Mouse (Mus musculus): Measurements from ENCODE around the gene Zfand4. TPM values are rescaled to one million over a fixed set of nuclear protein-coding genes. Genes with fewer than 3 reads are reported as not detected.
A peak's percentile ranks its signal among the peaks of the same experiment; 100 is the strongest.
"Not testable (repeated sequence)": the region's sequence is repeated elsewhere in the genome, so short reads cannot be mapped to it uniquely, and the experiment has no call there.

The Zfand4 gene
- 5.6 and 6.0 TPM in 2 replicates for polyA plus RNA-seq (2015; fragmentation: Nextera tagmentation; extraction: Ambion mirVana)

DNA sequence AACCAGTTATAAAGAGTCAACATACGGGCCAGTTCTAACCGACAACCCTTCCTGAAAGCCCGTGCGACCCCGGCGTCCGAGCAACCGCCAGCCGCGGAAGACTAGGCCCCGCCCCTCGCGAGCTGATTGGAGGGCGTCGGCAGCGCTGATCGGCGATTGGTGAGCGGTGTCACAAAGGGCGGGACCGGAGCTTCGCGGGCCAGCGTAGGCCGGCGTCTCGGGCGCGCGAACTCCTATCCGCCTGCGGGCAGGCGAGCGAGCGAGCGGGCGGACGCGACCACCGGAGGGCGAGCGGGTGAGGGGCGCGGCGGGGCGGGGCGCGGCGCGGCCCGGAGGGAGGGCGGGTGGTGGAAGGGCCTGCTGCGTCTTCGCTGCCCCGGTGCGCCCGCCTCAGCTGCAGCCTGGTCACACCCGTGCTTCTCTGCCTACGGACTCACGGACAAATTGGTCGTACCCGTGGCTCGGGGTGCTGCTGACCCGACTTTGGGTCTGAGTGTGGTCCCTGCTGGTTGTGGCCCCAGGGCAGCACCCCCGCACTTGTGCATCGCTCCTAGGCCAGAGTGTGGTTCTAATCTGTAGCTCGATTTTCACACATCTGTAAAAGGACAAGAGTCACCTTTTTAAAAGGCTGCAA is at the start of gene Zfand4:
Gene Zfand4 (plus strand): TSS at position 205 of the 634 bp plus-strand sequence.
- peak within 1 kb of the TSS; percentile 62 for H3K9ac ChIP-seq (replicated peaks)
- H3K4me3 ChIP-seq (replicated peaks), result peak within 1 kb of the TSS; percentile 66
- under 1% methylated on average over 55 of the region's 67 CpGs for WGBS
- H3K27ac ChIP-seq (replicated peaks), result peak within 1 kb of the TSS; percentile 63; the same call in 1 of the 2 replicates
- H3K27me3 ChIP-seq (replicated peaks), result no peaks in the 10 kb centered on the region
- peaks cover 17% of the 10 kb centered on the region for H3K4me1 ChIP-seq
- no peaks in the 10 kb centered on the region for H3K9me3 ChIP-seq (replicated peaks)
- peak; percentile 96 for ATAC-seq (ENCODE audit: low FRiP score)
- peak within 1 kb of the TSS; percentile 77 for H3K4me2 ChIP-seq
- peaks cover 26% of the 10 kb centered on the region for H3K36me3 ChIP-seq

- Histone ChIP-seq H3K4me3 (replicated peaks) (no peak overlapping the region), H3K36me3 (peaks cover 73% of the 10 kb centered on the region), H3K9me3 (replicated peaks) (no peaks in the 10 kb centered on the region), H3K9ac (replicated peaks) (no peak overlapping the region), H3K27me3 (replicated peaks) (no peaks in the 10 kb centered on the region), H3K4me1 (no peaks in the 10 kb centered on the region), H3K27ac (replicated peaks) (no peak overlapping the region), H3K4me2 (no peak overlapping the region)
- 76% methylated on average over 11 of the region's 11 CpGs for WGBS
- ATAC-seq (ENCODE audit: low FRiP score), result no peak
Measured at GRCm38 (mm10) chr6:116227767-116228166, 36.3 kb upstream of the Zfand4 start.

- H3K4me2 ChIP-seq, result no peak overlapping the region
- no peaks in the 10 kb centered on the region for H3K9me3 ChIP-seq (replicated peaks)
- no peaks in the 10 kb centered on the region for H3K4me1 ChIP-seq
- H3K36me3 ChIP-seq, result peaks cover 78% of the 10 kb centered on the region
- no peak for ATAC-seq (ENCODE audit: low FRiP score)
- WGBS, result 69% methylated on average over 12 of the region's 12 CpGs
- H3K9ac ChIP-seq (replicated peaks), result no peak overlapping the region
- no peak overlapping the region for H3K4me3 ChIP-seq (replicated peaks)
- no peaks in the 10 kb centered on the region for H3K27me3 ChIP-seq (replicated peaks)
- H3K27ac ChIP-seq (replicated peaks), result no peak overlapping the region
Measured at GRCm38 (mm10) chr6:116228785-116229525, 35.1 kb upstream of the Zfand4 start.

DNA sequence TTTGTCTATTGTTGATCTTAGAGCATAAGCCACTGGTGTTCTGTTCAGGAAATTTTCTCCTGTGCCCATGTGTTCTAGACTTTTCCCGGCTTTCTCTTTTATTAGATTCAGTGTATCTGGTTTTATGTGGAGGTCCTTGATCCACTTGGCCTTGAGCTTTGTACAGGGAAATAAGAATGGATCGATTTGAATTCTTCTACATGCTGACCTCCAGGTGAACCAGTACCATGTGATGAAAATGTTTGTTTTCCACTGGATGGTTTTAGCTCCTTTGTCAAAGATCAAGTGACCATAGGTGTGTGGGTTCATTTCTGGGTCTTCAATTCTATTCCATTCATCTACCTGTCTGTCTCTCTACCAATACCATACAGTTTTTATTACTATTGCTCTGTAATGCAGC is 29.2 kb upstream of the Zfand4 start:
- H3K4me1 ChIP-seq; H3K9me3 ChIP-seq (replicated peaks); H3K27me3 ChIP-seq (replicated peaks); H3K27ac ChIP-seq (replicated peaks); H3K4me3 ChIP-seq (replicated peaks); ATAC-seq (ENCODE audit: low FRiP score); H3K9ac ChIP-seq (replicated peaks); H3K4me2 ChIP-seq: not testable (repeated sequence)
- 93% methylated on average over 2 of the region's 2 CpGs for WGBS
- H3K36me3 ChIP-seq, result peaks cover 76% of the 10 kb centered on the region

- 91% methylated on average over 5 of the region's 5 CpGs for WGBS
- H3K27ac ChIP-seq (replicated peaks), result no peak overlapping the region
- peaks cover 77% of the 10 kb centered on the region for H3K36me3 ChIP-seq
- no peaks in the 10 kb centered on the region for H3K9me3 ChIP-seq (replicated peaks)
- H3K9ac ChIP-seq (replicated peaks), result no peak overlapping the region
- no peaks in the 10 kb centered on the region for H3K4me1 ChIP-seq
- H3K27me3 ChIP-seq (replicated peaks), result no peaks in the 10 kb centered on the region
- ATAC-seq (ENCODE audit: low FRiP score), result no peak
- H3K4me2 ChIP-seq, result no peak overlapping the region
- H3K4me3 ChIP-seq (replicated peaks), result no peak overlapping the region
Measured at GRCm38 (mm10) chr6:116235336-116235735, 28.7 kb upstream of the Zfand4 start.

DNA sequence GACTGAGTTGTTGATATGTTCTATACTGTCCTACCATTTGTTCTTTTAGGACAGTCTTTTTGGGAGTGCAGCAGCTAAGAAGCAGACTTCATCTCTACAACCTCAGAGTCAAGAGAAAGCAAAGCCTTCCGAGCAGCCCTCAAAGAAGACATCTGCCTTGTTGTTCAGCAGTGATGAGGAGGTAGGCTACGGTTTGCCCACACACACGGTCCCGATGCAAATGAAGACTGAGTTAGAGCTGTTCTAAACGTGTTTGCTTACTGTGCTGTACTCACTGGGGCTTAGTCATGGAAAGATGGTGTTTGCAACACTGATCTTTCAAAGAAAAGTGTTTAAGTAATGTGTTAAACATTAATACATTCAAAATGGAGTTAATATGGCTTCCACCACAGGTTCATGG is 25.9 kb upstream of the Zfand4 start:
- no peaks in the 10 kb centered on the region for H3K27me3 ChIP-seq (replicated peaks)
- H3K4me2 ChIP-seq, result no peak overlapping the region
- no peak overlapping the region for H3K27ac ChIP-seq (replicated peaks)
- no peaks in the 10 kb centered on the region for H3K9me3 ChIP-seq (replicated peaks)
- ATAC-seq (ENCODE audit: low FRiP score), result no peak
- H3K36me3 ChIP-seq, result peaks cover 75% of the 10 kb centered on the region
- 92% methylated on average over 5 of the region's 5 CpGs for WGBS
- no peak overlapping the region for H3K4me3 ChIP-seq (replicated peaks)
- H3K4me1 ChIP-seq, result no peaks in the 10 kb centered on the region
- H3K9ac ChIP-seq (replicated peaks), result no peak overlapping the region

DNA sequence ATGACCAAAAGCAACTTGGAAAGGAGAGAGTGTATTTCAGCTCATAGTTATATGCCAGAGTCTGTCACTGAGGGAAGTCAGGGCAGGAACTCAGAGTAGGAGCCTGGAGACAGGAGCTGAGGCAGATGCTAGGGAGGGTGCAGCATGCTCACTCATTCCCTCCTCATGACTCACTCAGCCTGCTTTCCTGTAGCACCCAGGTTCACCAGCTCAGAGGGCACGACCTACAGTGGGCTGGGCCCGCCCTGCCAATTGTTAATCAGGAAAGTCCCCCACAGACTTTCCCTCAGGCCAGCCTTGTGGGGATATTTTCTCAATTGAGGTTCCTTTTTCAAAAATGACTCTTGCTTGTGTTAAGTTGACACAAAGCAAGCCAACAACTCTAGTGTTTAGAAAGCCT is 23.7 kb upstream of the Zfand4 start:
- no peak overlapping the region for H3K4me2 ChIP-seq
- H3K9me3 ChIP-seq (replicated peaks), result no peaks in the 10 kb centered on the region
- no peak overlapping the region for H3K27ac ChIP-seq (replicated peaks)
- no peaks in the 10 kb centered on the region for H3K4me1 ChIP-seq
- no peak for ATAC-seq (ENCODE audit: low FRiP score)
- H3K27me3 ChIP-seq (replicated peaks), result no peaks in the 10 kb centered on the region
- H3K4me3 ChIP-seq (replicated peaks), result no peak overlapping the region
- 81% methylated on average over 2 of the region's 2 CpGs for WGBS
- H3K9ac ChIP-seq (replicated peaks), result no peak overlapping the region
- H3K36me3 ChIP-seq, result peaks cover 74% of the 10 kb centered on the region

DNA sequence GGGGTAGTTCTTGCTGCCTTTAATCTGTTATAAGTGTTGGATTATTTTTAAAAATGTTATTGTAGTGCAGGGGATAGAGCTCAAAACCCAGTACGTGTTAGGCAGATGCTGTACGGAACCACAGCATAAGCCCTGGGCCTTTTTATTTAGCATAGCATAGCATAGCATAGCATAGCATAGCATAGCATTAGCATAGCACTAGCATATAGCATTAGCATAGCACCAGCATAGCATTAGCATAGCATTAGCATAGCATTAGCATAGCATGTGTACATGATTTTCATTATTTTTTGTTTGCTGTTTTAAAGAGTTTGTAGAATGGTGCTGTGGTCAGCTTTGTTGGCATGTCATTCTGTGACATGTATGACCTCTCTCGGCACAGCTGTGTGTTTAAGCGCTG is 4.4 kb upstream of the Zfand4 start:
- no peak for ATAC-seq (ENCODE audit: low FRiP score)
- Histone ChIP-seq H3K4me2 (no peak overlapping the region), H3K9me3 (replicated peaks) (no peaks in the 10 kb centered on the region), H3K27ac (replicated peaks) (no peak overlapping the region), H3K4me3 (replicated peaks) (no peak overlapping the region), H3K27me3 (replicated peaks) (no peaks in the 10 kb centered on the region), H3K36me3 (peaks cover 63% of the 10 kb centered on the region), H3K4me1 (0 out of 2 replicates have a peak, but pooled peaks cover 2% of the 10 kb centered on the region), H3K9ac (replicated peaks) (no peak overlapping the region)
- 94% methylated on average over 4 of the region's 4 CpGs for WGBS

DNA sequence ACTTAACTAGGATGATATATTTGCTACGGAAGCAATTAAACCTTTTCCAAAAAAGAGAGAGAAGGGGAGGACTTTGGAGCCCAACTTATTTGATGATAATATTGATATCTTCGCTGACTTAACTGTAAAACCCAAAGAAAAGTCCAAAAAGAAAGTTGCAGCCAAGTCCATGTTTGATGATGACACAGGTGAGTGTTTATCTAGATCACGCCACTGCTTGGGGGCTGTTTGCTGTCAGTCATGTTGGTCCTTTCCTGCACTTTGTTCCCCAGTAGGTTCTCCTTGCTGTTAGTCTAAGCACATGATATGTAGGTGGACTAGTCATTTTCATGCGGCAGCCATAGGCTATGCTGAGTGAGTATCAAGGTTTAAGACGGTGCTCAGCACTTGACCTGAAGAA is 3.5 kb upstream of the Zfand4 start:
- peaks cover 7% of the 10 kb centered on the region; the same call in 1 of the 2 replicates for H3K4me1 ChIP-seq
- no peak overlapping the region for H3K9ac ChIP-seq (replicated peaks)
- no peak overlapping the region for H3K4me3 ChIP-seq (replicated peaks)
- no peak for ATAC-seq (ENCODE audit: low FRiP score)
- no peaks in the 10 kb centered on the region for H3K27me3 ChIP-seq (replicated peaks)
- H3K9me3 ChIP-seq (replicated peaks), result no peaks in the 10 kb centered on the region
- peaks cover 55% of the 10 kb centered on the region for H3K36me3 ChIP-seq
- 92% methylated on average over 5 of the region's 5 CpGs for WGBS
- no peak overlapping the region for H3K4me2 ChIP-seq
- H3K27ac ChIP-seq (replicated peaks), result no peak overlapping the region

GRCm38 (mm10) chr6:116262824-116263223 is 1.2 kb upstream of the Zfand4 start:
- no peaks in the 10 kb centered on the region for H3K9me3 ChIP-seq (replicated peaks)
- H3K36me3 ChIP-seq, result peaks cover 36% of the 10 kb centered on the region
- no peak overlapping the region for H3K4me3 ChIP-seq (replicated peaks)
- no peak overlapping the region for H3K9ac ChIP-seq (replicated peaks)
- ATAC-seq (ENCODE audit: low FRiP score), result no peak
- H3K27ac ChIP-seq (replicated peaks), result no peak overlapping the region
- H3K27me3 ChIP-seq (replicated peaks), result no peaks in the 10 kb centered on the region
- H3K4me1 ChIP-seq, result peaks cover 17% of the 10 kb centered on the region
- 94% methylated on average over 1 of the region's 1 CpGs for WGBS
- H3K4me2 ChIP-seq, result no peak overlapping the region

GRCm38 (mm10) chr6:116264836-116265235 is 814 bp downstream of the Zfand4 start:
- Histone ChIP-seq H3K9me3 (replicated peaks) (no peaks in the 10 kb centered on the region), H3K27me3 (replicated peaks) (no peaks in the 10 kb centered on the region), H3K27ac (replicated peaks) (no peak overlapping the region), H3K4me1 (peaks cover 17% of the 10 kb centered on the region), H3K9ac (replicated peaks) (no peak overlapping the region), H3K4me2 (peak overlapping the region; percentile 77), H3K36me3 (peaks cover 22% of the 10 kb centered on the region), H3K4me3 (replicated peaks) (peak overlapping the region; percentile 66)
- 80% methylated on average over 11 of the region's 11 CpGs for WGBS
- no peak for ATAC-seq (ENCODE audit: low FRiP score)

- no peaks in the 10 kb centered on the region for H3K9me3 ChIP-seq (replicated peaks)
- peaks cover 21% of the 10 kb centered on the region for H3K36me3 ChIP-seq
- WGBS, result 62% methylated on average over 4 of the region's 4 CpGs
- H3K4me1 ChIP-seq, result peaks cover 17% of the 10 kb centered on the region
- no peaks in the 10 kb centered on the region for H3K27me3 ChIP-seq (replicated peaks)
- no peak for ATAC-seq (ENCODE audit: low FRiP score)
- no peak overlapping the region for H3K27ac ChIP-seq (replicated peaks)
- H3K4me2 ChIP-seq, result peak overlapping the region; percentile 48
- H3K9ac ChIP-seq (replicated peaks), result no peak overlapping the region
- H3K4me3 ChIP-seq (replicated peaks), result no peak overlapping the region
Measured at GRCm38 (mm10) chr6:116265603-116266002, 1.6 kb downstream of the Zfand4 start.
